Mouse (Mus musculus) spleen, adult 2 months (tissue): ENCODE data around the gene Eps15l1. TPM values are rescaled to one million over a fixed set of nuclear protein-coding genes. Genes with fewer than 3 reads are reported as not detected.

Experiments
- DNase-seq, 2 experiments: peaks; one replicate each; pipeline versions ENCODE4 v3.0.0 to v3.0.0-alpha.2; 2012 to 2021; ENCODE audit warnings: low spot score in 2 of 2, low read depth in 1 of 2
- H3K27ac ChIP-seq: fragments of 200-500 bp; 2 replicates; pipeline ENCODE4 v1.5.1; 2012; ENCODE audit warnings: low read length, inconsistent platforms; ENCODE audit not compliant: insufficient read depth
- H3K27me3 ChIP-seq: fragments of 200-500 bp; 2 replicates; pipeline ENCODE4 v1.6.1; 2012; ENCODE audit warnings: mild to moderate bottlenecking, moderate library complexity, low read length, inconsistent platforms; ENCODE audit not compliant: control insufficient read depth, insufficient read depth
- H3K36me3 ChIP-seq: fragments of 200-500 bp; 2 replicates; pipeline ENCODE4 v1.6.1; 2012; ENCODE audit warnings: mild to moderate bottlenecking, low read length, inconsistent platforms; ENCODE audit not compliant: control insufficient read depth, insufficient read depth
- H3K4me1 ChIP-seq: fragments of 200-500 bp; 2 replicates; pipeline ENCODE4 v1.6.1; 2011; ENCODE audit warnings: inconsistent platforms; ENCODE audit not compliant: control insufficient read depth, insufficient read depth, insufficient read length
- H3K4me3 ChIP-seq: fragments of 200-500 bp; 2 replicates; pipeline ENCODE4 v1.5.1; 2011; ENCODE audit warnings: mild to moderate bottlenecking, inconsistent platforms; ENCODE audit not compliant: insufficient read depth, insufficient read length; ENCODE audit errors: extremely low read depth
- CTCF ChIP-seq: fragments of 200-500 bp; IDR thresholded peaks from 2 replicates; pipeline ENCODE4 v1.5.1; 2011; ENCODE audit warnings: mild to moderate bottlenecking, inconsistent platforms; ENCODE audit not compliant: insufficient read depth, insufficient read length, insufficient replicate concordance; ENCODE audit errors: extremely low read depth
- POLR2A ChIP-seq: fragments of 200-500 bp; IDR thresholded peaks from 2 replicates; pipeline ENCODE4 v1.6.1; 2011; ENCODE audit warnings: low read depth, low read length, inconsistent platforms
- WGBS: fragments of 180-500 bp; shearing (Covaris S2); methylation state at CpG from one replicate; pipeline ENCODE4 v1.1.7; 2018; 5-methylcytosine and 5-hydroxymethylcytosine counted together
- polyA plus RNA-seq: library from polyadenylated mRNA; depleted of rRNA; stranded (reverse); fragments of >200 nt; gene quantifications from 2 replicates; pipeline ENCODE4 v1.2.3, GENCODE M21; 2012

Gene Eps15l1
- polyA plus RNA-seq, 1 experiment, result 36.9 TPM

DNA sequence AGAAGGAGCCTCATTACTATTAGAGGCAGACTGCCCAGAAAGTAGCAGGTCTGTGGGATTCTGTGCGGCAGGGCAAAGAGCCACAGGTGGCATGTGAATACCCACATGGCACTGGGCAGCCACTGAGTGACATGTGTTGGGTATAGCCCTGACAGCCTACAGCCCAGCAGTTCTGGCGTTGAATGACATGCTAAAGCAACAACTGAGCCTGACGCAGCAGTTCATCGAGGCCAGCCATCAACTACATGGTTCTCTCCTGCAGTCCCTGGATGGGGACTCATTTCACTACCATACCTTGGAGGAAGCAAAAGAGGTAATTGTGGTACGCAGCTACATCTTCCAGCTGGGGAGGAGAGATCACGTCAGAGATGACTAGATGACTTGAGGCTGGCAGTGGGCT, 37.2 kb upstream of the Eps15l1 start:
- DNase-seq, result no peak
- Histone ChIP-seq H3K27ac (no peak overlapping the region), H3K27me3 (no peaks in the 10 kb centered on the region), H3K36me3 (peaks cover 48% of the 10 kb centered on the region), H3K4me1 (no peaks in the 10 kb centered on the region), H3K4me3 (no peak overlapping the region)
- WGBS, result 90% methylated on average over 6 of the region's 6 CpGs
- TF ChIP-seq CTCF, result no peak
- no peak for TF ChIP-seq POLR2A

DNA sequence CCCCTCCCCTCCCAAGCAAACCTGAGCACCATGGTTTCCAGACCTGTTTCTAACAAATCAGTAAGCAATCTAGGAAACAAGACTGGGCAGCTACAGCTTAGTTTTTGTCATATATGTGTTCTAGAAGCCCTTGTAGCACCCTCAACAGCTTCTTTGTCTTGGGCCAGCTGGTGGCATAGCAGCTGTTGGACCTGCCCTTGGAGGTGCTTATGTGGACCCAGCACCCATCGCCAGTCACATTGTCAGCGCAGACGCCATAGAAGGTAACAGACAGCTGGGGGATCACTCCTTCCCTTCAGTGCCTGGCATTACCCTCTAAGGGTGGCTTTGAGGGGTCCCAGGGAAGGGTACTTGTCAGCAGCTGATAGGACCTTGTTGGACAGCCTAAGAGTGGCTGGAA, 36.5 kb upstream of the Eps15l1 start:
- Histone ChIP-seq H3K27me3 (no peaks in the 10 kb centered on the region), H3K36me3 (peaks cover 43% of the 10 kb centered on the region), H3K27ac (no peak overlapping the region), H3K4me1 (no peaks in the 10 kb centered on the region), H3K4me3 (no peak overlapping the region)
- TF ChIP-seq CTCF, result no peak
- TF ChIP-seq POLR2A, result no peak
- 95% methylated on average over 3 of the region's 3 CpGs for WGBS
- DNase-seq, result no peak

DNA sequence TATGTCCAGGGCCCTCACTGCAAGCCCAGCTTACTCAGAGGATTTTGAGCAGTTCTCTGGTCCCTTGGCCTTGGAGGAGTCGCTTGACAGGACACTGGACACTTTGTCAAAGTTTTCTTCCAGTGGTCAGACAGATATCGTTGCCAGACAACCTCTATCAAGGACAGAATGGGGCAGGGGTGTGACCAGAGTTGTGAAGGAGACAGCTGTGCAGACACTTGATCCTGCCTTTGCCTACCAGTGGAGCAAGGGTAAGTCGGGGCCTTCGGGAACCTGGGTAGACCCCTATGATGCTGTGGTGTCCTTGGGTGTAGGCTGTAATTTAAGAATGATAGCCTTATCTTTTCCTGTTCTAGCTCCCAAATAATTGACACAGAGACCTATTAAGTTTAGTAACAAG, 34.1 kb upstream of the Eps15l1 start:
- TF ChIP-seq POLR2A, result no peak
- no peaks in the 10 kb centered on the region for H3K4me1 ChIP-seq
- DNase-seq, result no peak
- peaks cover 27% of the 10 kb centered on the region for H3K36me3 ChIP-seq
- H3K27me3 ChIP-seq, result no peaks in the 10 kb centered on the region
- H3K27ac ChIP-seq, result no peak overlapping the region
- 91% methylated on average over 4 of the region's 4 CpGs for WGBS
- H3K4me3 ChIP-seq, result no peak overlapping the region

DNA sequence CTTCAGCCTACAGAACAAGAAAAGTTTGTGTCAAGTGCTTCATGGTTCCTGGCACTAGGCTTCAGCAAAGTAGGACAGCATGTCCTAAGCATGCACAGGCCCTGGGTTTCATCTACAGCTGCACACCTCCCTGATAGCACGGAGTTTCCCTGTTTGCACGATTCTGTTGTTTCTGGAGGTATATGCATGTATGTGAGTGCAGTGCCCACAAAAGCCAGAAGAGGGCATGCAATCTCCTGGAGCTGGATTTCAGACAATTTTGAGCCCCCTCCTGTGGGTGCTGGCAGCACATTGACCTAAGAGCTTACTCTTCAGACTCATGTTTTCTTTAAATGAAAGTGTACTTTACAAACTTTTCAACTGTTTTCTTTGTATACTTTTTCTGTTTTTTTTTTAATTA, 32.6 kb upstream of the Eps15l1 start:
- DNase-seq, result no peak
- Histone ChIP-seq H3K4me1 (no peaks in the 10 kb centered on the region), H3K36me3 (peaks cover 28% of the 10 kb centered on the region), H3K27me3 (no peaks in the 10 kb centered on the region), H3K27ac (no peak overlapping the region), H3K4me3 (no peak overlapping the region)
- 98% methylated on average over 2 of the region's 2 CpGs for WGBS
- TF ChIP-seq CTCF (no peak), POLR2A (no peak)

DNA sequence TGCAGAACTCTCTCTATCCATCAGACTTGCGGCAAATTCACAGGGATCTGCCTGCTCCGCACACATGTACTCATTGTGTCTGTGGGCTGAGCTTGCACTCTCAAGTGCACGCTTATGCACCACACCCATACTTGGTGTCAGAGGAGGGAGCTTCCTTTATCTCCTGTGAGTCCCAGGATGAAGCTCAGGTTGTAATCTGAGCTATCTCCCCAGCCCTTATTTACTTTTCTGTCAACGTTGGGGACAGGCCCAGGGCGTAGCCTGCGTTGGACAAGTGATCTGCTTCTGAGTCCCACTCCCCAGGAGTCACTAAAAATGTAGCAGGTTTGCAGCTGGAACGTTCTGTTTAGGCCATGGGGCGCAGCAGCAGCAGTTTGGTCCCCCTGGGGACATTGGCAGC, 30.3 kb upstream of the Eps15l1 start:
- no peak overlapping the region for H3K4me3 ChIP-seq
- DNase-seq, result no peak
- peaks cover 21% of the 10 kb centered on the region for H3K36me3 ChIP-seq
- H3K27ac ChIP-seq, result no peak overlapping the region
- no peaks in the 10 kb centered on the region for H3K27me3 ChIP-seq
- WGBS, result 86% methylated on average over 8 of the region's 8 CpGs
- no peaks in the 10 kb centered on the region for H3K4me1 ChIP-seq
- TF ChIP-seq CTCF (no peak), POLR2A (no peak)

DNA sequence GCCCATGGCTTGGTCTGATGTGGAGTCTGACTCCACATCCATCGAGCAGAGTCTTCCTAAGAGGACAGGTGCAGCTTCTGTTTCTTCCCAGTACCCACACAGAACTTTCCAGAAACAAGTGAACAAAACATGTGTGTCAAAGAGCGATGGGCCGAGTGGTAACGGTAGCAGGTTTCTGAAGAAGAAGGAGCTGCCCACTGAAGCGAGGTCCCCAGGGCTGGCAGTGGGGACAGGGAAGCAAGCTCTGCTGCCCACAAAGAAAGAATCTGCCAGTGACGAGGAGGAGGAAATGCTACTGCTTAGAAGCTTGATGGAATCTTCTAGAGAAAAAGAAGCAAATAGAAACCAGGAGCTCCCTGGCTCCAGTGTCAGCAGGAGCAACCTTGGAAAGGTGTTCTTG, 23.8 kb upstream of the Eps15l1 start:
- no peak for TF ChIP-seq CTCF
- TF ChIP-seq POLR2A, result no peak
- Histone ChIP-seq H3K36me3 (peaks cover 6% of the 10 kb centered on the region), H3K4me3 (peak overlapping the region; percentile 17; the same call in 1 of the 2 replicates), H3K27ac (peak overlapping the region; percentile 90), H3K27me3 (no peaks in the 10 kb centered on the region), H3K4me1 (peaks cover 2% of the 10 kb centered on the region; the same call in 1 of the 2 replicates)
- 41% methylated on average over 6 of the region's 6 CpGs for WGBS
- peak; percentile 58 to 71 for DNase-seq

DNA sequence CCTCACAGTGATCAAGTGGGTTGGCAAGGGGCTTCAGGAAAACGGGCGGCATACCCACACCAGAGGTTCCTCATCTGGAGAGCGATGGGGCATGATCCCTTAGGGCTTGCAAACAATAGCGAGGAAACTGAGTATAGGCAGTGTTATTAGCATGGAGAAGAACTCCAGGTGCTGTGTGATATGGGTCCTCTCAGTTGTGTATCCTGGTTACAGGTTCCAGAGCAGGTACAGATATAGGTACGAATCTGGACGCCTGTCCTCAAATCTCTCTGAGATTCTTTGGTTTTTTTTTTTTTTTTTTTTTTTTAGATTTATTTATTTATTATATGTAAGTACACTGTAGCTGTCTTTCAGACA, 22.7 kb upstream of the Eps15l1 start:
- Histone ChIP-seq H3K27me3 (no peaks in the 10 kb centered on the region), H3K4me1 (peaks cover 2% of the 10 kb centered on the region; the same call in 1 of the 2 replicates), H3K27ac (peak overlapping the region; percentile 88), H3K36me3 (no peaks in the 10 kb centered on the region), H3K4me3 (peak overlapping the region; percentile 67)
- DNase-seq, result no peak
- WGBS, result 32% methylated on average over 6 of the region's 6 CpGs
- TF ChIP-seq CTCF, result no peak
- TF ChIP-seq POLR2A, result no peak
